Mouse (Mus musculus): Measurements from ENCODE around the gene Zrsr1. TPM values are rescaled to one million over a fixed set of nuclear protein-coding genes. Genes with fewer than 3 reads are reported as not detected.

Zrsr1 gene
- polyA plus RNA-seq, 1 experiment from 2014 or later = 1.4 TPM

DNA sequence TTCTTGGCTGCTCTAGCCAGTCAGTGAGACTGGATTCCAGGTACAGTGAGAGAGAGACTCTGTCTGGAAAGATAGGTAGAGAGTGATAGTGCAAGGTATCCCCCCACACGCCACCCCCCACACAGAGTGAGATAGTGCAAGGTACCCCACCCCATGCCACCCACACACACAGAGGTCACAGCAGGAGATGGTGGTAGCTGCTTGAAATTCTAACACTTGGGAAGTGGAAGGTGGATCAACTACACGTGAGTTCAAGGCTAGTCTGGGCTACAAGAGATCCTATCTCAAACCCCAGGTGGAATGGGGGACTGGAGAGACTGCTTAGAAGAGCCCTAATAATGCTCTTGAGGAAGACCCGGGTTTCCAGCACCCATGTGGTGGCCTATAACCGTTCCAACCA, 9.2 kb downstream of the Zrsr1 start:
- H3K9me3 ChIP-seq (ENCODE audit: control insufficient read depth, low read length) = no peaks in the 10 kb centered on the region
- peak overlapping the region; percentile 64 for H3K4me2 ChIP-seq (ENCODE audit: low read length)
- DNase-seq (ENCODE audit: low spot score) (no peak), ATAC-seq (replicated peaks; ENCODE audit: low FRiP score, low TSS enrichment, low read depth) (no peak)
- H3K27me3 ChIP-seq (replicated peaks; ENCODE audit: control insufficient read depth, insufficient read depth, low read length) = no peaks in the 10 kb centered on the region
- H3K4me1 ChIP-seq (replicated peaks; ENCODE audit: control insufficient read depth, insufficient read depth, low read length) = peaks cover 9% of the 10 kb centered on the region
- no peak overlapping the region for H3K27ac ChIP-seq (ENCODE audit: low read depth)
- peak overlapping the region; percentile 59 for H3K4me3 ChIP-seq (ENCODE audit: low read depth, low read length)
- H3K9ac ChIP-seq (ENCODE audit: low read length) = peak overlapping the region; percentile 70
- peaks cover 26% of the 10 kb centered on the region for H3K36me3 ChIP-seq (ENCODE audit: control insufficient read depth, insufficient read depth, low read length)
- WGBS = 43% methylated on average over 4 of the region's 4 CpGs

- peaks cover 23% of the 10 kb centered on the region for H3K36me3 ChIP-seq (ENCODE audit: control insufficient read depth, insufficient read depth, low read length)
- DNase-seq (ENCODE audit: low spot score) (no peak), ATAC-seq (replicated peaks; ENCODE audit: low FRiP score, low TSS enrichment, low read depth) (peak; percentile 56)
- peak overlapping the region; percentile 70 for H3K9ac ChIP-seq (ENCODE audit: low read length)
- H3K4me3 ChIP-seq (ENCODE audit: low read depth, low read length) = peak overlapping the region; percentile 59
- H3K27ac ChIP-seq (ENCODE audit: low read depth) = peak overlapping the region; percentile 97
- H3K9me3 ChIP-seq (ENCODE audit: control insufficient read depth, low read length) = no peaks in the 10 kb centered on the region
- peaks cover 5% of the 10 kb centered on the region for H3K4me1 ChIP-seq (replicated peaks; ENCODE audit: control insufficient read depth, insufficient read depth, low read length)
- 2% methylated on average over 12 of the region's 12 CpGs for WGBS
- H3K4me2 ChIP-seq (ENCODE audit: low read length) = peak overlapping the region; percentile 64
- H3K27me3 ChIP-seq (replicated peaks; ENCODE audit: control insufficient read depth, insufficient read depth, low read length) = no peaks in the 10 kb centered on the region
Measured at GRCm38 (mm10) chr11:22981543-22981950, 9.7 kb downstream of the Zrsr1 start.

GRCm38 (mm10) chr11:22981984-22982757, 10.4 kb downstream of the Zrsr1 start, which contains the start of the genes Gm28048 and Commd1:
Gm28048 (minus strand) TSS chr11:22982090.
Commd1 (minus strand) TSS chr11:22982382.
- ATAC-seq (replicated peaks; ENCODE audit: low FRiP score, low TSS enrichment, low read depth) (peak; percentile 95), DNase-seq (ENCODE audit: low spot score) (peak; percentile 98)
- peak within 1 kb of the TSS; percentile 70 for H3K9ac ChIP-seq (ENCODE audit: low read length)
- peaks cover 17% of the 10 kb centered on the region for H3K36me3 ChIP-seq (ENCODE audit: control insufficient read depth, insufficient read depth, low read length)
- H3K4me3 ChIP-seq (ENCODE audit: low read depth, low read length) = peak within 1 kb of the TSS; percentile 59
- peak within 1 kb of the TSS; percentile 97 for H3K27ac ChIP-seq (ENCODE audit: low read depth)
- no peaks in the 10 kb centered on the region for H3K27me3 ChIP-seq (replicated peaks; ENCODE audit: control insufficient read depth, insufficient read depth, low read length)
- H3K4me2 ChIP-seq (ENCODE audit: low read length) = peak within 1 kb of the TSS; percentile 64
- H3K9me3 ChIP-seq (ENCODE audit: control insufficient read depth, low read length) = no peaks in the 10 kb centered on the region
- peaks cover 5% of the 10 kb centered on the region for H3K4me1 ChIP-seq (replicated peaks; ENCODE audit: control insufficient read depth, insufficient read depth, low read length)
- WGBS = 4% methylated on average over 41 of the region's 42 CpGs

DNA sequence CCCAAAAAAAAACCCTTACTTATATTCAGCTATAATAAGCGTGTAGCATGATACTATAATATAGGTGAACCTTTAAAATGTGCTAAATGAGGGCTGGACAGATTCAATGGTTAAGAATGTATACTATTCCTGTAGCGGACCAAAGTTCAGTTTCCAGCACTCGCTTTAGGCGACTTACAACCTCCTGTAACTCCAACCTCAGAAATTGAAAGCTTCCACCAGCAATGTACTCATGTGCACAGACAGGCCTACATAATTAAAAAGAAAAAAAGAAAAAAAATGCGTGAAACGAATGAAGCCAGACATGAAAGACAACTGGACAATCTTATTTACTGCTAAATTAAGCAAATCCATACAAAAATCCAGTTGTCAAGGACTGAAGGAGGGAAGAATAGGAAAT, 11.0 kb downstream of the Zrsr1 start:
- ATAC-seq (replicated peaks; ENCODE audit: low FRiP score, low TSS enrichment, low read depth) = no peak
- H3K27ac ChIP-seq (ENCODE audit: low read depth) = no peak overlapping the region
- peak overlapping the region; percentile 64; the same call in 1 of the 2 replicates for H3K4me2 ChIP-seq (ENCODE audit: low read length)
- no peaks in the 10 kb centered on the region for H3K9me3 ChIP-seq (ENCODE audit: control insufficient read depth, low read length)
- 77% methylated on average over 6 of the region's 6 CpGs for WGBS
- H3K9ac ChIP-seq (ENCODE audit: low read length) = no peak overlapping the region
- peaks cover 10% of the 10 kb centered on the region for H3K36me3 ChIP-seq (ENCODE audit: control insufficient read depth, insufficient read depth, low read length)
- no peak overlapping the region for H3K4me3 ChIP-seq (ENCODE audit: low read depth, low read length)
- H3K27me3 ChIP-seq (replicated peaks; ENCODE audit: control insufficient read depth, insufficient read depth, low read length) = no peaks in the 10 kb centered on the region
- H3K4me1 ChIP-seq (replicated peaks; ENCODE audit: control insufficient read depth, insufficient read depth, low read length) = peaks cover 5% of the 10 kb centered on the region
- no peak for DNase-seq (ENCODE audit: low spot score)

GRCm38 (mm10) chr11:22985510-22985909, 13.7 kb downstream of the Zrsr1 start:
- 73% methylated on average over 3 of the region's 3 CpGs for WGBS
- no peak for DNase-seq (ENCODE audit: low spot score)
- Histone ChIP-seq H3K27me3 (replicated peaks; ENCODE audit: control insufficient read depth, insufficient read depth, low read length) (no peaks in the 10 kb centered on the region), H3K36me3 (ENCODE audit: control insufficient read depth, insufficient read depth, low read length) (no peaks in the 10 kb centered on the region), H3K4me2 (ENCODE audit: low read length) (no peak overlapping the region), H3K4me3 (ENCODE audit: low read depth, low read length) (no peak overlapping the region), H3K9me3 (ENCODE audit: control insufficient read depth, low read length) (no peaks in the 10 kb centered on the region), H3K9ac (ENCODE audit: low read length) (no peak overlapping the region), H3K27ac (ENCODE audit: low read depth) (no peak overlapping the region), H3K4me1 (replicated peaks; ENCODE audit: control insufficient read depth, insufficient read depth, low read length) (peaks cover 5% of the 10 kb centered on the region)
- ATAC-seq (replicated peaks; ENCODE audit: low FRiP score, low TSS enrichment, low read depth) = no peak

DNA sequence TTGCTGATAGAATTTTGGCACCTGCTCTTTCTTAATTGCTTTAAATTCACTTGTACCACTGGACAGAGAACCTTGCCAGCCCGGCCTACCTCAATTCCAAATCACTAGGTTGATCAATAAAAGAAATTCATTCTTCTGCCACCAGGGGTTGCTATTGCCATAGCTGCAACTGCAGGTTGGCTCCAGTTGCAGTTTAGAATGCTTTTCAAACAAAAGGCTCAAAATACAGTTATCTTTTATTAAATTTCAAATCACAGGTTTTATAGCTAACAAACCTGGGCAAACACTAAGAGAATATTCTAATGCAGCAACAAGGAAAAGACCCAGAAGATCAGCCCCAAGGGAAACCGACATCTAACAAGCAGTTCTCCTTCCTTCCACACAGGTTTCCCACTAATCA, 15.6 kb downstream of the Zrsr1 start:
- no peaks in the 10 kb centered on the region for H3K36me3 ChIP-seq (ENCODE audit: control insufficient read depth, insufficient read depth, low read length)
- WGBS = 36% methylated on average over 2 of the region's 2 CpGs
- peaks cover 10% of the 10 kb centered on the region for H3K4me1 ChIP-seq (replicated peaks; ENCODE audit: control insufficient read depth, insufficient read depth, low read length)
- H3K4me2 ChIP-seq (ENCODE audit: low read length) = no peak overlapping the region
- H3K27me3 ChIP-seq (replicated peaks; ENCODE audit: control insufficient read depth, insufficient read depth, low read length) = no peaks in the 10 kb centered on the region
- no peaks in the 10 kb centered on the region for H3K9me3 ChIP-seq (ENCODE audit: control insufficient read depth, low read length)
- no peak overlapping the region for H3K27ac ChIP-seq (ENCODE audit: low read depth)
- no peak for DNase-seq (ENCODE audit: low spot score)
- H3K4me3 ChIP-seq (ENCODE audit: low read depth, low read length) = no peak overlapping the region
- ATAC-seq (replicated peaks; ENCODE audit: low FRiP score, low TSS enrichment, low read depth) = no peak
- no peak overlapping the region for H3K9ac ChIP-seq (ENCODE audit: low read length)

- WGBS = 46% methylated on average over 1 of the region's 1 CpGs
- Histone ChIP-seq H3K4me3 (ENCODE audit: low read depth, low read length) (peak overlapping the region; percentile 82), H3K36me3 (ENCODE audit: control insufficient read depth, insufficient read depth, low read length) (peaks cover 19% of the 10 kb centered on the region), H3K27me3 (replicated peaks; ENCODE audit: control insufficient read depth, insufficient read depth, low read length) (no peaks in the 10 kb centered on the region), H3K9me3 (ENCODE audit: control insufficient read depth, low read length) (no peaks in the 10 kb centered on the region), H3K4me2 (ENCODE audit: low read length) (peak overlapping the region; percentile 85), H3K4me1 (replicated peaks; ENCODE audit: control insufficient read depth, insufficient read depth, low read length) (peaks cover 10% of the 10 kb centered on the region), H3K27ac (ENCODE audit: low read depth) (peak overlapping the region; percentile 94), H3K9ac (ENCODE audit: low read length) (peak overlapping the region; percentile 88)
- DNase-seq (ENCODE audit: low spot score) (no peak), ATAC-seq (replicated peaks; ENCODE audit: low FRiP score, low TSS enrichment, low read depth) (no peak)
Measured at GRCm38 (mm10) chr11:22989786-22990185, 18.0 kb downstream of the Zrsr1 start.

DNA sequence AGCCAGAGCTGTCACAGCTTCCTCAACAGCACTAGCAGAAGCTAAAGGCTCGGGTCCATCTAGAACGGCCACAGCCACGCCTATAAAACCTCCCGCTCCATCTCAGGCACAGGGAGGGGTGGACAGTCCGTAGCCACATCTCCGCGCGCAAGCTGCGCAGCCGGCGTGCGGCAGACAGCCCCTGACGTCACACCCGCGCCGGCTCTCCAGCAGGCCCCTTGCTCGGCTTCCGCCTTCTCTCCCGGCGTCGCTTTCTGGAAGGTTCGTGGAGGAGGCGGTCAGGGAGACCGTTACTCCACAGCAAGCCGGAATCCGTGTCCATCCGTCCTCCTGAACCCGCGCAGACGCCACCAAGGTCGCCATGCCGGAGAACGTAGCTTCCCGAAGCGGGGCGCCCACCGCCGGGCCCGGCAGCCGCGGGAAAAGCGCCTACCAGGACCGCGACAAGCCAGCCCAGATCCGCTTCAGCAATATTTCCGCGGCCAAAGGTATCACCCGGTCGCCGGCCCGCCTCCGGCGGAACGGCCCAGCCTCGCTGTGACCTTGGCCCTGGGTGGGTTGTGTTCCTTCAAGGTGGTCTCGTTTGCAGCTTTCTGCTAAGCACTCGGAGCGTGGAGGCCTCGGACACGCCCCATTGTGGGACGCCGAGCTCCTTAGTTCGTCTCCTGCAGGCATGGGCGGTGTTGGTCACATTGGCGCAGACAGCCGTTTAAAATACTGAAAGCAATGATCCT, 18.8 kb downstream of the Zrsr1 start, which contains the start of gene Cct4:
Cct4 (plus strand) TSS at position 127 of the 734 bp plus-strand sequence.
- Histone ChIP-seq H3K9ac (ENCODE audit: low read length) (peak within 1 kb of the TSS; percentile 88), H3K9me3 (ENCODE audit: control insufficient read depth, low read length) (no peaks in the 10 kb centered on the region), H3K4me2 (ENCODE audit: low read length) (peak within 1 kb of the TSS; percentile 85), H3K36me3 (ENCODE audit: control insufficient read depth, insufficient read depth, low read length) (peaks cover 26% of the 10 kb centered on the region), H3K27me3 (replicated peaks; ENCODE audit: control insufficient read depth, insufficient read depth, low read length) (no peaks in the 10 kb centered on the region), H3K4me1 (replicated peaks; ENCODE audit: control insufficient read depth, insufficient read depth, low read length) (peaks cover 10% of the 10 kb centered on the region), H3K27ac (ENCODE audit: low read depth) (peak within 1 kb of the TSS; percentile 94), H3K4me3 (ENCODE audit: low read depth, low read length) (peak within 1 kb of the TSS; percentile 82)
- ATAC-seq (replicated peaks; ENCODE audit: low FRiP score, low TSS enrichment, low read depth) (peak; percentile 99), DNase-seq (ENCODE audit: low spot score) (peak; percentile 96)
- WGBS = under 1% methylated on average over 66 of the region's 66 CpGs
